Mouse (Mus musculus): ENCODE data around the gene Cnnm4.

DNA sequence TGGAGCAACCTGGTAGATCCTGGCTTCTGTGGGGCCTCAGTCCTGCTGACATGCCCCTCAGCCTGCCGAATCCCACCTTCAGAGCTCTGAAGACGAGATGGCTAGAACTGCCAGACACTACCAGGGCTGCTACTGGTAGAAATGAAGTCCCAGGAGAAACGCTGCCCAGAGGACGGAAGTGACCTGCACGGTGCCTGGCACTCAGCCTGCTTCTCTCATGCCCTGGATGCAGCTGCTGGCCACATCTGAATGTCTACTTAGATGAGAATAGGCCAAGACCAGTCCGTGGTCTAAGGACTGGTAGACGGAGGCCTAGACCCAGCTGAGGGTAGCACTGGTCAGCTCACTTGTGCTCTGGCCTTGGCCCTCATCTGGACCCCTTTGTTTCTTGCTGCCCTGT, 59.5 kb downstream of the Cnnm4 start:
- no peak for TF ChIP-seq EP300 (IDR thresholded peaks at IDR 0.05; ENCODE audit: low read depth)
- no peak for TF ChIP-seq CTCF (IDR thresholded peaks at IDR 0.05; ENCODE audit: low read depth)
